Mouse (Mus musculus) hindbrain, embryonic 16.5 days (tissue): Measurements from ENCODE around the gene Cyp2c67. TPM values are rescaled to one million over a fixed set of nuclear protein-coding genes. Genes with fewer than 3 reads are reported as not detected.
"Not testable (repeated sequence)": the region's sequence is repeated elsewhere in the genome, so short reads cannot be mapped to it uniquely, and the experiment has no call there.

Experiments
- ATAC-seq: fragments of 200-750 bp; cut with Nextera tagmentation; 2 replicates; pipeline ENCODE4 v1.8.0; 2017; ENCODE audit warnings: moderate TSS enrichment, moderate library complexity
- H3K27ac ChIP-seq: fragments of 300-500 bp; sonication (generic); 2 replicates; pipeline ENCODE4 v1.5.1; 2014; ENCODE audit warnings: low read depth, mild to moderate bottlenecking, control low read depth, low read length, moderate library complexity
- H3K27me3 ChIP-seq: fragments of 300-500 bp; sonication (generic); replicated peaks from 2 replicates; pipeline ENCODE4 v1.6.1; 2014; ENCODE audit warnings: low read length; ENCODE audit not compliant: control insufficient read depth, insufficient read depth
- H3K36me3 ChIP-seq: fragments of 300-500 bp; sonication (generic); 2 replicates; pipeline ENCODE4 v1.6.1; 2014; ENCODE audit warnings: mild to moderate bottlenecking, low read length, moderate library complexity, mixed read lengths; ENCODE audit not compliant: control insufficient read depth, insufficient read depth
- H3K4me1 ChIP-seq: fragments of 300-500 bp; sonication (generic); 2 replicates; pipeline ENCODE4 v1.6.1; 2014; ENCODE audit warnings: low read depth, low read length; ENCODE audit not compliant: control insufficient read depth, insufficient read depth
- H3K4me2 ChIP-seq: fragments of 300-500 bp; sonication (generic); 2 replicates; pipeline ENCODE4 v1.6.1; 2014; ENCODE audit warnings: mild to moderate bottlenecking, low read length, control low read depth, moderate library complexity
- H3K4me3 ChIP-seq: fragments of 300-500 bp; sonication (generic); 2 replicates; pipeline ENCODE4 v1.5.1; 2014; ENCODE audit warnings: mild to moderate bottlenecking, low read length, control low read depth, moderate library complexity
- H3K9ac ChIP-seq: fragments of 300-500 bp; sonication (generic); 2 replicates; pipeline ENCODE4 v1.6.1; 2014; ENCODE audit warnings: low read depth, mild to moderate bottlenecking, control low read depth, low read length, moderate library complexity
- H3K9me3 ChIP-seq: fragments of 300-500 bp; sonication (generic); 2 replicates; pipeline ENCODE4 v1.6.1; 2014; ENCODE audit warnings: mild to moderate bottlenecking, low read length, moderate library complexity; ENCODE audit not compliant: control insufficient read depth
- WGBS: fragments of 180-500 bp; shearing (Covaris S2); extraction: QIAGEN DNeasy Blood & Tissue Kit; methylation state at CpG from one replicate; pipeline ENCODE4 v1.1.7; 2014; 5-methylcytosine and 5-hydroxymethylcytosine counted together
- polyA plus RNA-seq: library from polyadenylated mRNA; unstranded; fragments of >200 nt; fragmentation: Nextera tagmentation; extraction: Ambion mirVana; gene quantifications from 2 replicates; pipeline ENCODE4 v1.2.1, GENCODE M21; 2015

The Cyp2c67 gene
- polyA plus RNA-seq = not detected in 2 replicates

DNA sequence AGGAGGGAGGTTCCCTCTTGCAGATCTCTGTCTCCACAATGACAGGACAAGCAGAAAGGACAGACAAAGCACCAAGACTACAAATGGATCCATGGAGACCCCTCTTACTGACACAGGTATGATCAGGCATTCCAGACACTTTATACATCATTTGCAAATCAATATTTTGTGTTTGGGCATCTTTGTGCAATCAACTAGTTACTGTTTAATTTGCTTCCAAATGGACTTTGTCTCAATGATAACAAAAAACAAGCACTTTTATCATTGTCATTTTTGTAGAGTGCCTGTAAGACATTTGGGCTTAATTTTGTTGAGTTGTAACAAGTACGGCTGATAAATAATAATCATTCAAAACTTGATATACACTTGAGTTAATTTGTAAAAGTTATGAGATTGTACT, at the start of gene Cyp2c67:
Cyp2c67 (minus strand) TSS at position 114 of the 400 bp plus-strand sequence.
- no peaks in the 10 kb centered on the region for H3K4me1 ChIP-seq
- ATAC-seq = no peak
- WGBS = 94% methylated on average over 1 of the region's 1 CpGs
- H3K9ac ChIP-seq = no peak within 1 kb of the TSS
- no peak within 1 kb of the TSS for H3K27ac ChIP-seq
- peaks cover 13% of the 10 kb centered on the region for H3K9me3 ChIP-seq
- H3K36me3 ChIP-seq = no peaks in the 10 kb centered on the region
- H3K4me2 ChIP-seq = no peak within 1 kb of the TSS
- no peaks in the 10 kb centered on the region for H3K27me3 ChIP-seq
- H3K4me3 ChIP-seq = no peak within 1 kb of the TSS

DNA sequence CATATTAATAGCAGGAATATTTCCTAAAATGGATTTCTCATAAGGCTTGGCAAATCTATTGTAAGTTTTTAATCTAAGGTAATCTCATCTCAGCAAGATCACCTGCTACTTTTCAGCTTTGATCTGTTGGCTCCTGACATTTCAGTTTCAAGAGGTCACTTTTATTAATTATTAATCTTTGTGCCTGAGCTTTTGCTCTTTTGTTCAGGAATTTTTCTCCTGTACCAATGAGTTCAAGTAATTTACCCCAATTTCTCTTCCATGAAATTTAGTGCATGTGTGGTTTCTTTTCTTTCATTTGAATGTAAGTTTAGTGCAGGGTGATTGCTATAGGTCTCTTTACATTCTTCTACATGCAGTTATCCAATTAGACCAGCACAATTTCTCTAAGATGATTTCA, 16.8 kb upstream of the Cyp2c67 start:
- H3K4me2 ChIP-seq, H3K27ac ChIP-seq, H3K4me1 ChIP-seq, H3K27me3 ChIP-seq, H3K36me3 ChIP-seq, ATAC-seq, H3K4me3 ChIP-seq, H3K9me3 ChIP-seq, H3K9ac ChIP-seq: not testable (repeated sequence)

DNA sequence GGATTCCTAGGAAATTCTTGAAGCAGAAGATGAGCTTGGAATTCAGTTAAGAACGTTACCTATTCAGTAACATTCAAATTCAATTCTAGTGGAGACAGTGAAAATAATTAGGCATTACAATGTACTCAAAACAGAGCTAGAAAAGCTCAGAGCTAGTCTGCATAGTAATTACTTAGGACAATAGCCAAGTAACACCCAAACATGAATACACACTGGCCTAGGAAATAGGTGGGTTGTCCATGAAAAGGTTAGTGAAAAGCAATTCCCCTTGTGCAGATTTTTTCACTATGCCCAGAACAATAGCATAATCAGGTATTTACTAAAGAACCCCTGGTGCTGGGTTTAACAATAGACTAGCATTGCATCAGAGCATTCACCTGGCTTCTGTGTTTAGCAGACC, 3.5 kb upstream of the Cyp2c67 start:
- ATAC-seq = no peak
- no peaks in the 10 kb centered on the region for H3K36me3 ChIP-seq
- H3K9ac ChIP-seq = no peak overlapping the region
- no peak overlapping the region for H3K4me3 ChIP-seq
- no peak overlapping the region for H3K4me2 ChIP-seq
- 38% methylated on average over 1 of the region's 1 CpGs for WGBS
- H3K4me1 ChIP-seq = no peaks in the 10 kb centered on the region
- H3K27ac ChIP-seq = no peak overlapping the region
- H3K27me3 ChIP-seq = no peaks in the 10 kb centered on the region
- peaks cover 7% of the 10 kb centered on the region for H3K9me3 ChIP-seq

DNA sequence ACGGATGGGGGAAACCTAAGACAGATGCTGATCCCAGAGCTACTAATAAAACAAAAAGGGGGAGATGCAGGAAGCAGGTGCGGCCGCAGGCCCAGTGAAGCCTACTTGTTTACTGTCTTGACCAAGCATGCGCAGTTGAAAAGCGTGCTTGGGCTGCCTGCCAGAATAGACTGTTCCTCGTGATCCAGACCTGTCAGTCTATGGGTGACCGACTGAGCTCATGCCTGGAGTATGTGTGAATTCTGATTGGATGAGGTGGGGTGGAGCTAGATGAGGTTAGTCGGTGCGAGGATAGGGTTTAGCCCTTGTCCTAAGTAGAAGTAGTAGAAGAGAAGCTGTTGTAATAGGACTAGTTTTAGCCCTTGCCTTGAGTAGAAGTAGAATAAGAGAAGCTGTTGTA, 1.3 kb downstream of the Cyp2c67 start:
- Histone ChIP-seq H3K4me3 (no peak overlapping the region), H3K9me3 (peaks cover 10% of the 10 kb centered on the region; the same call in 1 of the 2 replicates), H3K27ac (no peak overlapping the region), H3K4me2 (no peak overlapping the region), H3K9ac (no peak overlapping the region), H3K27me3 (no peaks in the 10 kb centered on the region), H3K36me3 (no peaks in the 10 kb centered on the region), H3K4me1 (no peaks in the 10 kb centered on the region)
- WGBS = 92% methylated on average over 9 of the region's 9 CpGs
- no peak for ATAC-seq

DNA sequence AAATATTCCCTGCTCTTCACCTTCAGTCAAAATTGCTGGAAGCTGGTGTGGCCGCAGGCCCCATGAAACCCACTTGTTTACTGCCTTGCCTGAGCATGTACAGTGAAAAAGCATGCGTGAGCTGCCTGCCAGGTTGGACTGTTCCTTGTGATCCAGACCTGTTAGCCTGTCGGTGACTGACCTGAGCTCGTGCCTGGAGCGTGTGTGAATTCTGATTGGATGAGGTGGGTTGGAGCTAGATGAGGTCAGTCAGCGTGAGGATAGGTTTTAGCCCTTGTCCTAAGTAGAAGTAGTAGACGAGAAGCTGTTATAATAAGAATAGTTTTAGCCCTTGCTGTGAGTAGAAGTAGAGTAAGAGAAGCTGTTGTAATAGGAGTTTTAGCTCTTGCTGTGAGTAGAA, 4.3 kb downstream of the Cyp2c67 start:
- H3K4me2 ChIP-seq, H3K4me3 ChIP-seq, H3K9ac ChIP-seq, H3K36me3 ChIP-seq, H3K27ac ChIP-seq, H3K27me3 ChIP-seq, ATAC-seq, H3K4me1 ChIP-seq: not testable (repeated sequence)
- WGBS = 89% methylated on average over 7 of the region's 7 CpGs
- H3K9me3 ChIP-seq = peaks cover 10% of the 10 kb centered on the region; the same call in 1 of the 2 replicates

Other genes starting within 250 kb of the Cyp2c67 start
- gene Cyp2c38, start 186.0 kb downstream of the Cyp2c67 start, polyA plus RNA-seq = not detected in 2 replicates
- gene Cyp2c39, start 138.2 kb downstream of the Cyp2c67 start, polyA plus RNA-seq = not detected in 2 replicates
- not detected in 2 replicates for gene Cyp2c68, start 92.0 kb upstream of the Cyp2c67 start, polyA plus RNA-seq
- not detected in 2 replicates for gene Cyp2c40, start 163.8 kb upstream of the Cyp2c67 start, polyA plus RNA-seq
- gene Cyp2c69, start 237.7 kb upstream of the Cyp2c67 start, polyA plus RNA-seq = not detected in 2 replicates